Mouse (Mus musculus) stomach, embryonic 16.5 days (tissue): ENCODE results near the gene Taz. TPM values are rescaled to one million over a fixed set of nuclear protein-coding genes. Genes with fewer than 3 reads are reported as not detected.

Source experiments
- ATAC-seq: fragments of 200-750 bp; cut with Nextera tagmentation; 2 replicates; pipeline ENCODE4 v1.8.0; 2017; ENCODE audit warnings: moderate number of reproducible peaks, moderate TSS enrichment; ENCODE audit not compliant: insufficient read depth, low FRiP score
- H3K27ac ChIP-seq: fragments of 300-500 bp; sonication (generic); 2 replicates; pipeline ENCODE4 v1.5.1; 2014; ENCODE audit warnings: low read length
- H3K27me3 ChIP-seq: fragments of 300-500 bp; sonication (generic); 2 replicates; pipeline ENCODE4 v1.6.1; 2014; ENCODE audit warnings: low read length, control low read depth, mixed read lengths; ENCODE audit not compliant: control insufficient read depth, insufficient read depth
- H3K36me3 ChIP-seq: fragments of 300-500 bp; sonication (generic); 2 replicates; pipeline ENCODE4 v1.6.1; 2014; ENCODE audit warnings: low read length; ENCODE audit not compliant: control insufficient read depth, insufficient read depth
- H3K4me1 ChIP-seq: fragments of 300-500 bp; sonication (generic); 2 replicates; pipeline ENCODE4 v1.6.1; 2014; ENCODE audit warnings: low read length, control low read depth, mixed read lengths; ENCODE audit not compliant: control insufficient read depth, insufficient read depth
- H3K4me2 ChIP-seq: fragments of 300-500 bp; sonication (generic); 2 replicates; pipeline ENCODE4 v1.6.1; 2014; ENCODE audit warnings: low read depth, low read length, mixed read lengths
- H3K4me3 ChIP-seq: fragments of 300-500 bp; sonication (generic); replicated peaks from 2 replicates; pipeline ENCODE4 v1.5.1; 2014; ENCODE audit warnings: mild to moderate bottlenecking, low read length
- H3K9ac ChIP-seq: fragments of 300-500 bp; sonication (generic); 2 replicates; pipeline ENCODE4 v1.6.1; 2014; ENCODE audit warnings: low read length
- H3K9me3 ChIP-seq: fragments of 300-500 bp; sonication (generic); replicated peaks from 2 replicates; pipeline ENCODE4 v1.6.1; 2016; ENCODE audit warnings: low read length, control low read depth; ENCODE audit not compliant: control insufficient read depth
- WGBS: fragments of 180-500 bp; shearing (Covaris S2); extraction: QIAGEN DNeasy Blood & Tissue Kit; methylation state at CpG from one replicate; pipeline ENCODE4 v1.1.7; 2014; 5-methylcytosine and 5-hydroxymethylcytosine counted together
- polyA plus RNA-seq: library from polyadenylated mRNA; unstranded; fragments of >200 nt; fragmentation: Nextera tagmentation; extraction: Ambion mirVana; gene quantifications from 2 replicates; pipeline ENCODE4 v1.2.1, GENCODE M21; 2015

The Taz gene
- polyA plus RNA-seq, 1 experiment from 2014 or later: 79.1 TPM

- WGBS: 84% methylated on average over 1 of the region's 1 CpGs
- no peak for ATAC-seq
- no peaks in the 10 kb centered on the region for H3K27me3 ChIP-seq
Observed at GRCm38 (mm10) chrX:74298348-74298747, 16.6 kb downstream of the Taz start.

GRCm38 (mm10) chrX:74299721-74300120, 18.0 kb downstream of the Taz start:
- WGBS: 74% methylated on average over 3 of the region's 3 CpGs
- ATAC-seq: no peak
- no peak overlapping the region for H3K4me3 ChIP-seq
- 0 out of 2 replicates have a peak, but pooled peaks cover 2% of the 10 kb centered on the region for H3K4me1 ChIP-seq
- H3K9me3 ChIP-seq: no peaks in the 10 kb centered on the region
- no peaks in the 10 kb centered on the region for H3K27me3 ChIP-seq
- H3K36me3 ChIP-seq: 0 out of 2 replicates have a peak, but pooled peaks cover 2% of the 10 kb centered on the region
- no peak overlapping the region for H3K27ac ChIP-seq
- no peak overlapping the region for H3K9ac ChIP-seq
- no peak overlapping the region for H3K4me2 ChIP-seq

More at GRCm38 (mm10) chrX:74298348-74298747, 16.6 kb downstream of the Taz start:
- Histone ChIP-seq H3K27ac (no peak overlapping the region), H3K4me3 (no peak overlapping the region), H3K36me3 (no peaks in the 10 kb centered on the region), H3K4me2 (no peak overlapping the region), H3K9me3 (no peaks in the 10 kb centered on the region), H3K4me1 (0 out of 2 replicates have a peak, but pooled peaks cover 2% of the 10 kb centered on the region), H3K9ac (no peak overlapping the region)

- H3K27me3 ChIP-seq: no peaks in the 10 kb centered on the region
- 13% methylated on average over 39 of the region's 41 CpGs for WGBS
- peak within 1 kb of the TSS; percentile 62 for H3K4me2 ChIP-seq
- H3K36me3 ChIP-seq: 0 out of 2 replicates have a peak, but pooled peaks cover 2% of the 10 kb centered on the region
- ATAC-seq: peak; percentile 85
- H3K27ac ChIP-seq: peak within 1 kb of the TSS; percentile 86
- peak within 1 kb of the TSS; percentile 78 for H3K9ac ChIP-seq
- no peaks in the 10 kb centered on the region for H3K9me3 ChIP-seq
- peak within 1 kb of the TSS; percentile 59 for H3K4me3 ChIP-seq
- no peaks in the 10 kb centered on the region for H3K4me1 ChIP-seq
Observed at GRCm38 (mm10) chrX:74304867-74305700, 23.4 kb downstream of the Taz start, which contains the start of gene Gdi1. Gdi1 (plus strand) TSS chrX:74304998.

GRCm38 (mm10) chrX:74312540-74313464, 31.1 kb downstream of the Taz start, which contains the start of gene Fam50a:
Fam50a (plus strand) TSS chrX:74313033.
- Histone ChIP-seq H3K36me3 (no peaks in the 10 kb centered on the region), H3K9ac (peak within 1 kb of the TSS; percentile 73), H3K4me2 (peak within 1 kb of the TSS; percentile 65), H3K4me3 (peak within 1 kb of the TSS; percentile 68), H3K9me3 (no peaks in the 10 kb centered on the region; the same call in 1 of the 2 replicates), H3K27me3 (no peaks in the 10 kb centered on the region), H3K4me1 (no peaks in the 10 kb centered on the region), H3K27ac (peak within 1 kb of the TSS; percentile 76)
- ATAC-seq: peak; percentile 98
- WGBS: 10% methylated on average over 59 of the region's 59 CpGs

- H3K27ac ChIP-seq: peak within 1 kb of the TSS; percentile 77
- WGBS: 8% methylated on average over 28 of the region's 30 CpGs
Observed at GRCm38 (mm10) chrX:74328725-74329161, 47.0 kb downstream of the Taz start, which contains the start of gene Plxna3. Plxna3 (plus strand) TSS chrX:74329066.

GRCm38 (mm10) chrX:74329215-74329671, 47.5 kb downstream of the Taz start:
- Histone ChIP-seq H3K4me3 (peak overlapping the region; percentile 55), H3K9ac (peak overlapping the region; percentile 76), H3K27me3 (no peaks in the 10 kb centered on the region), H3K4me1 (no peaks in the 10 kb centered on the region), H3K27ac (no peak overlapping the region), H3K36me3 (no peaks in the 10 kb centered on the region), H3K4me2 (peak overlapping the region; percentile 60), H3K9me3 (no peaks in the 10 kb centered on the region)
- ATAC-seq: peak; percentile 35
- 18% methylated on average over 10 of the region's 10 CpGs for WGBS

More at GRCm38 (mm10) chrX:74328725-74329161, 47.0 kb downstream of the Taz start, which contains the start of gene Plxna3:
- Histone ChIP-seq H3K4me1 (no peaks in the 10 kb centered on the region), H3K4me2 (peak within 1 kb of the TSS; percentile 60), H3K9me3 (no peaks in the 10 kb centered on the region), H3K27me3 (no peaks in the 10 kb centered on the region), H3K9ac (peak within 1 kb of the TSS; percentile 76), H3K4me3 (peak within 1 kb of the TSS; percentile 55), H3K36me3 (no peaks in the 10 kb centered on the region)
- peak; percentile 93 for ATAC-seq

GRCm38 (mm10) chrX:74330166-74330930, 48.6 kb downstream of the Taz start:
- WGBS: 17% methylated on average over 2 of the region's 2 CpGs
- peak overlapping the region; percentile 28; the same call in 1 of the 2 replicates for H3K27ac ChIP-seq
- H3K4me2 ChIP-seq: peak overlapping the region; percentile 60

More at GRCm38 (mm10) chrX:74330166-74330930, 48.6 kb downstream of the Taz start:
- ATAC-seq: no peak
- Histone ChIP-seq H3K9ac (no peak overlapping the region), H3K36me3 (no peaks in the 10 kb centered on the region), H3K4me3 (peak overlapping the region; percentile 55), H3K4me1 (no peaks in the 10 kb centered on the region), H3K27me3 (no peaks in the 10 kb centered on the region), H3K9me3 (no peaks in the 10 kb centered on the region)
